Mouse (Mus musculus): ENCODE measurements around the gene Nt5c3b.
A peak's percentile ranks its signal among the peaks of the same experiment; 100 is the strongest.

Gene Nt5c3b

GRCm38 (mm10) chr11:100426820-100427219 lies 14.8 kb downstream of the Nt5c3b start:
- no peak for DNase-seq

GRCm38 (mm10) chr11:100425851-100426250 lies 15.8 kb downstream of the Nt5c3b start:
- DNase-seq: peak; percentile 77

- DNase-seq: no peak
Observed at GRCm38 (mm10) chr11:100423836-100424235, 17.8 kb downstream of the Nt5c3b start.

- no peak for DNase-seq
Observed at GRCm38 (mm10) chr11:100421537-100421936, 20.1 kb downstream of the Nt5c3b start.

- DNase-seq: peak; percentile 83
Observed at GRCm38 (mm10) chr11:100414914-100415822, 26.4 kb downstream of the Nt5c3b start, which contains the start of gene Fkbp10. Gene Fkbp10, plus strand, starts transcription at chr11:100415697.

- DNase-seq: peak; percentile 94
Observed at GRCm38 (mm10) chr11:100414021-100414913, 27.3 kb downstream of the Nt5c3b start, which contains the start of gene P3h4. Gene P3h4, minus strand, starts transcription at chr11:100414836.

- no peak for DNase-seq
Observed at GRCm38 (mm10) chr11:100413541-100413940, 28.1 kb downstream of the Nt5c3b start.

- DNase-seq: no peak
Observed at GRCm38 (mm10) chr11:100411736-100412135, 29.9 kb downstream of the Nt5c3b start.

- DNase-seq: no peak
Observed at GRCm38 (mm10) chr11:100409686-100410085, 31.9 kb downstream of the Nt5c3b start.

GRCm38 (mm10) chr11:100408835-100409462 lies 32.7 kb downstream of the Nt5c3b start:
- DNase-seq: no peak

GRCm38 (mm10) chr11:100408076-100408834 lies 33.4 kb downstream of the Nt5c3b start:
- DNase-seq: peak; percentile 80

- no peak for DNase-seq
Observed at GRCm38 (mm10) chr11:100406995-100407705, 34.5 kb downstream of the Nt5c3b start.

GRCm38 (mm10) chr11:100406273-100406672 lies 35.3 kb downstream of the Nt5c3b start:
- DNase-seq: no peak

GRCm38 (mm10) chr11:100404456-100405074 lies 37.0 kb downstream of the Nt5c3b start:
- no peak for DNase-seq

GRCm38 (mm10) chr11:100403445-100404134 lies 38.0 kb downstream of the Nt5c3b start:
- no peak for DNase-seq

- no peak for DNase-seq
Observed at GRCm38 (mm10) chr11:100402682-100403081, 38.9 kb downstream of the Nt5c3b start.

- no peak for DNase-seq
Observed at GRCm38 (mm10) chr11:100402240-100402639, 39.4 kb downstream of the Nt5c3b start.

- DNase-seq: no peak
Observed at GRCm38 (mm10) chr11:100400842-100401241, 40.8 kb downstream of the Nt5c3b start.

- no peak for DNase-seq
Observed at GRCm38 (mm10) chr11:100399727-100400538, 41.7 kb downstream of the Nt5c3b start.

Measured in embryo, embryonic 11 days (tissue).